Mouse (Mus musculus): Measurements from ENCODE around the gene Orc3.

Gene Orc3

GRCm38 (mm10) chr4:34614630-34615094, at the start of gene Orc3, which contains the start of gene Rars2:
TSS of gene Orc3 (minus strand) at chr4:34614944.
TSS of gene Rars2 (plus strand) at chr4:34614957.
- CTCF ChIA-PET: interaction anchor here (0.6 kb wide), 1 partner anchor 65 kb away, joined by 6 read pairs; no protein-coding TSS in a partner anchor

GRCm38 (mm10) chr4:34661927-34662326, 47.2 kb upstream of the Orc3 start:
- CTCF ChIA-PET: no interaction called here

GRCm38 (mm10) chr4:34661514-34661913, 46.8 kb upstream of the Orc3 start:
- CTCF ChIA-PET: no interaction called here

GRCm38 (mm10) chr4:34659012-34659411, 44.3 kb upstream of the Orc3 start:
- CTCF ChIA-PET: no interaction called here

GRCm38 (mm10) chr4:34656101-34656500, 41.4 kb upstream of the Orc3 start:
- CTCF ChIA-PET: no interaction called here

- CTCF ChIA-PET: interaction anchor here (0.6 kb wide), 1 partner anchor 14 kb away, joined by 14 read pairs; no protein-coding TSS in a partner anchor
These were observed 38.4 kb upstream of the Orc3 start for GRCm38 (mm10) chr4:34653179-34653578.

GRCm38 (mm10) chr4:34644779-34645178, 30.0 kb upstream of the Orc3 start:
- CTCF ChIA-PET: no interaction called here

- CTCF ChIA-PET: no interaction called here
These were observed 26.0 kb upstream of the Orc3 start for GRCm38 (mm10) chr4:34640731-34641130.

- CTCF ChIA-PET: no interaction called here
These were observed 25.1 kb upstream of the Orc3 start for GRCm38 (mm10) chr4:34639745-34640364.

- CTCF ChIA-PET: no interaction called here
These were observed 23.1 kb upstream of the Orc3 start for GRCm38 (mm10) chr4:34637851-34638250.

GRCm38 (mm10) chr4:34637386-34637785, 22.6 kb upstream of the Orc3 start:
- CTCF ChIA-PET: no interaction called here

GRCm38 (mm10) chr4:34636036-34636435, 21.3 kb upstream of the Orc3 start:
- CTCF ChIA-PET: interaction anchor here (0.6 kb wide), 1 partner anchor 60 kb away, joined by 8 read pairs; no protein-coding TSS in a partner anchor

GRCm38 (mm10) chr4:34634129-34634528, 19.4 kb upstream of the Orc3 start:
- CTCF ChIA-PET: no interaction called here

- CTCF ChIA-PET: no interaction called here
These were observed 15.2 kb upstream of the Orc3 start for GRCm38 (mm10) chr4:34629956-34630355.

GRCm38 (mm10) chr4:34626401-34626800, 11.7 kb upstream of the Orc3 start:
- CTCF ChIA-PET: no interaction called here

- CTCF ChIA-PET: no interaction called here
These were observed 10.8 kb upstream of the Orc3 start for GRCm38 (mm10) chr4:34625556-34625955.

- CTCF ChIA-PET: no interaction called here
These were observed 1.4 kb upstream of the Orc3 start for GRCm38 (mm10) chr4:34616146-34616545.

- CTCF ChIA-PET: no interaction called here
These were observed 559 bp upstream of the Orc3 start for GRCm38 (mm10) chr4:34615303-34615702.

GRCm38 (mm10) chr4:34613571-34614145, 1.1 kb downstream of the Orc3 start:
- CTCF ChIA-PET: no interaction called here

- CTCF ChIA-PET: no interaction called here
These were observed 8.1 kb downstream of the Orc3 start for GRCm38 (mm10) chr4:34606658-34607057.

- CTCF ChIA-PET: no interaction called here
These were observed 11.6 kb downstream of the Orc3 start for GRCm38 (mm10) chr4:34603123-34603522.

- CTCF ChIA-PET: no interaction called here
These were observed 29.7 kb downstream of the Orc3 start for GRCm38 (mm10) chr4:34584871-34585607.

- CTCF ChIA-PET: no interaction called here
These were observed 31.3 kb downstream of the Orc3 start for GRCm38 (mm10) chr4:34583427-34583826.

Data from spleen, embryonic (tissue).